Mouse (Mus musculus): ENCODE data around the gene Il1rapl2.
"Not testable (repeated sequence)": the region's sequence is repeated elsewhere in the genome, so short reads cannot be mapped to it uniquely, and the experiment has no call there.

Il1rapl2 gene

GRCm38 (mm10) chrX:138234626-138235025 lies 664.2 kb downstream of the Il1rapl2 start:
- DNase-seq = no peak

DNA sequence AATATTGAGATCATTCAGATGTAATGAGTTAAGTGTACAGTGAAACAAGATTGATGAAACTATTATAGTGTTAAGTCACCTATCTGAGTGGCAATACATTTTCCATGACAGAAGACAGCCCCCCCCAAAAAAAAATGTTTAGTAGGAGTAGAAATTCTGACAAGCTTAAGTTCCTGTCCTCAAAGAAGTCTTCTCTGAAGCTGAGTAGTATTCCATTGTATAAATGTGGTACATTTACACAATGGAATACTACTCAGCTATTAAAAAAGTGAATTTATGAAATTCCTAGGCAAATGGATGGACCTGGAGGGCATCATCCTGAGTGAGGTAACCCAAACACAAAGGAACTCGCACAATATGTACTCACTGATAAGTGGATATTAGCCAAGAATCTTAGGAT lies 778.3 kb downstream of the Il1rapl2 start:
- not testable (repeated sequence) for DNase-seq

GRCm38 (mm10) chrX:138433794-138434193 lies 863.4 kb downstream of the Il1rapl2 start:
- DNase-seq = no peak

DNA sequence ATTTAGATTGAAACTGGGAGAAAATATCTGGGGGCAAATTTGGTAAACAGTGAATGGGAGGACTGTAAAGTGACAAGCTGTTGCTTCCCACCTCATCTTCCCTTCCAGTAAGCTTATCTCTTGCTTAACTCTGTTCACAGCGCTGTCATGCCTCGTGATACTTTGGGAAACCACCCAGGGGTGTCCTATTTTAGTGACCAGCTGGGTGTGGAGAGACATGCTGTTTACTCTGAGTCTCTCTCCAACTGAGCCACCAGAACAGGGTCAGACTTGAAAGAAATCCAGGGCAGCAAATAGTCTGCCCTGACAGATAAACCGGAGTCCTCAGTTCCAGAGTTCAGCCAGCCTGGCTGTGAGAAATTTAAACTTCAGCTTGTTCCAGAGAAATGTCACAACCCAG lies 867.5 kb downstream of the Il1rapl2 start:
- no peak for DNase-seq

GRCm38 (mm10) chrX:138449856-138450255 lies 879.4 kb downstream of the Il1rapl2 start:
- no peak for DNase-seq

- no peak for DNase-seq
These were observed 908.1 kb downstream of the Il1rapl2 start for GRCm38 (mm10) chrX:138478488-138478887.

GRCm38 (mm10) chrX:138500510-138500909 lies 930.1 kb downstream of the Il1rapl2 start:
- no peak for DNase-seq

DNA sequence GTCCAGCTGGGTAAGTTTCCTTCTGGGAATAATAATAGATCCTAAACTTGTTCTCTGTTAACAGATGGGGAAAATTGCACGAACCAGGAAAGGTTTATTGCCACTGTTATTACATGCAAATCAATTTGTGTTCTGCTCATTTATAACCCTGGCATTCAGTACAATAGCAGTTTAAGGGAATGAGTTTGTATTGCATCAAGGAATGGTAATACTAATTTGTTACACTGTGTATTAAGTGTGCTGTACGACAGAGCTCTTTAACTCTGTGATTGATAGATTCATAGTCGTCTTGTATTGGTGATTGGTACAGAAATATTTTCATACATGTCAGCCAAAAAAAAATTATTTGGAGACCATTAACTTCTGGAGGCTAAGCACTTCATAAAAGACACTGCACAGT lies 934.6 kb downstream of the Il1rapl2 start:
- no peak for DNase-seq

- DNase-seq = no peak
These were observed 1049.7 kb downstream of the Il1rapl2 start for GRCm38 (mm10) chrX:138620106-138620505.

- DNase-seq = no peak
These were observed 1054.9 kb downstream of the Il1rapl2 start for GRCm38 (mm10) chrX:138625311-138625710.

DNA sequence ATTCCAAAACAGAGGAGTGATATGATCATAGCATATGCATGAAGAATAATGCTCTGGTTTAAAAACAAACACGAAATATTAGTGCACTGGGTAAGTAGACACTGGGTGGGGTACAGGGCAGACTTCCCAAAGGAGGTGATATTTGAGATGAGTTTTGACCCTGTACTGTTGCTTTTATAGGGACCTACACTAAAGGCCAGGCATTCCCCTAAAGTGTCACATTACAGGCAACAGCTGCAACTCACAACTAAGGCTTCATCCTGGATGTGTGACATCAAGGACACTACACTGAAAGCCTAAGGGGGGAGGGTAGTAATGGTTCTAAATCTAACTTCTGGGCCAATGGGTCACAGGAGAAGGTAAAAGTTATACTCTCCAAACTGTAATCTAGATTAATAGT lies 1152.0 kb downstream of the Il1rapl2 start:
- no peak for DNase-seq

- no peak for DNase-seq
These were observed 1230.5 kb downstream of the Il1rapl2 start for GRCm38 (mm10) chrX:138800958-138801357.

GRCm38 (mm10) chrX:138831876-138832275 lies 1261.5 kb downstream of the Il1rapl2 start:
- no peak for DNase-seq

- DNase-seq = no peak
These were observed 1263.5 kb downstream of the Il1rapl2 start for GRCm38 (mm10) chrX:138833894-138834293.

DNA sequence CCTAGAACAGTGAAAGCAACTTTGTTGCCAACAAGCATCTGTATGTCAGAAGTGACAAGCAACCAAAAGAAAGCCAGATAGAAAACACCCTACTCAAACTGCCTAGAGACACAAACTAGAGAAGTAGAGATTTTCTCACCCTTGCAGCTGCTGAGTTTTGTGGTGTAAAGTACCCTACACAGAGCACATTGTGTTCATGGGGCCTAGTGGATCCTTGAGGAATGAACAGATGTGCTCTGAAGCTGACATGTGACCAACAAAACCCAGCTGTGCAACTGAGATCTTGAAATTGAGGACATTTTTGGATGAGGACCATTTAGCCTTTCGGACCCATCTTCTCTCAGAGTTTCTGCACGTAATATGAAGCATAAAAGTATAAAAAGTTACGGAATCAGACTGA lies 1268.0 kb downstream of the Il1rapl2 start:
- no peak for DNase-seq

Data from thymus, adult 18-20 months (tissue).